Comparison of ENCODE assay signal across 9 mouse cellular contexts in the genomic region with DNA sequence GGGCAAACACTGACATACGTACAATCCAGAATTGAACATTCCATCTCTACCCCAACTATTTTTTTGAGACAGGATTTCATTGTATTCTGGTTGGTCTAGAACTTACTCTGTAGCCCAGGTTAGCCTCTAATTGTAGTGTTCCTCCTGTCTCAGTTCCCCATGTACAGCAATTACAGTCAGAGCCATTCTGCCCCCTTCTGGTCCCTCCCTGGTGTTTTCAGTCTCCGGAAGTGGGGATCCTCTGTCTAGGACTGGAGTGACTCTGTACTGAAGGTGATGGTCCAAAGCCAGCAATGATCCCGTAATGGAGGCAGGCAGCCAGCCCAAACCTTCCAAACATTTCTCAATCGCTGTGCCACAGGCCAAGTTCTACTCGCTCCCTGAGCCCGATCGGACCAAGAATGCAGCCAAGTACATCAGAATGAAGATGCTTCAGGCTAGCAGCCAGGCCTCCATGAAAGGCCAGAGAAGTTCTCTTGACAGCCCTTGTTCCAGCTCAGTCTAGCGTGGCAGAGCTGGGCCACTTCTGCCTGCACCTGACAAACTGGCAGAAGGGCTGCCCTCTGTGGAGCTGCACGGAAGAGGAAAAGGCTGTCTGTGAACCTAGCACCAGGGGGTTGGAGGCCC. TPM values are rescaled to one million over a fixed set of nuclear protein-coding genes. Genes with fewer than 3 reads are reported as not detected.
DNase-seq lines count a peak whose midpoint lies in the region; ATAC-seq and TF ChIP-seq lines count a peak whose summit lies in the region.
"Had no signal": no experiment of that assay in that cellular context is flagged by ENCODE, and none has a peak within 500 bp of the region (broad histone marks: within the 10 kb centered on the region; RNA-seq: fewer than 3 reads in every experiment).

No protein-coding gene starts in this region.

- intact Hi-C loops in gastrocnemius, adult 2 months (cut with DNase I): no loop called here

- no peak overlapping the region for H3K4me3 ChIP-seq in kidney, embryonic 14.5 days (ENCODE audit: low read length)
- no peak overlapping the region for H3K4me3 ChIP-seq in gastrocnemius, adult 2 months
- H3K4me3 ChIP-seq in thymus, adult 2 months (ENCODE audit: control insufficient read depth, insufficient read depth, low read length): no peak overlapping the region
- no peak overlapping the region for H3K4me3 ChIP-seq in liver, embryonic 12.5 days
- H3K4me3 ChIP-seq: heart, embryonic 15.5 days had no signal

- H3K27me3 ChIP-seq in kidney, embryonic 14.5 days (ENCODE audit: control insufficient read depth, insufficient read depth, low read length): no peaks in the 10 kb centered on the region
- H3K27me3 ChIP-seq in thymus, adult 2 months (ENCODE audit: control insufficient read depth, insufficient read depth, low read length): no peaks in the 10 kb centered on the region
- no peaks in the 10 kb centered on the region for H3K27me3 ChIP-seq in liver, embryonic 12.5 days (replicated peaks)
- H3K27me3 ChIP-seq: heart, embryonic 15.5 days had no signal

- no peak overlapping the region for H3K4me2 ChIP-seq in kidney, embryonic 14.5 days (replicated peaks; ENCODE audit: low read depth, low read length)
- H3K4me2 ChIP-seq in liver, embryonic 12.5 days: no peak overlapping the region
- H3K4me2 ChIP-seq: heart, embryonic 15.5 days had no signal

- no peaks in the 10 kb centered on the region for H3K9me3 ChIP-seq in kidney, embryonic 14.5 days (ENCODE audit: control insufficient read depth, low read length)
- H3K9me3 ChIP-seq in liver, embryonic 12.5 days (replicated peaks): no peaks in the 10 kb centered on the region
- H3K9me3 ChIP-seq: heart, embryonic 15.5 days had no signal

- DNase-seq in kidney, adult 18-20 months: peak; percentile 83
- DNase-seq in adrenal gland, postnatal 25 days: peak; percentile 58
- DNase-seq in gastrocnemius, adult 2 months: peak; percentile 88
- DNase-seq in kidney, postnatal 36 days: peak; percentile 86 to 91
- peak; percentile 65 for DNase-seq in ovary, postnatal 14 days (ENCODE audit: low spot score)
- DNase-seq in thymus, adult 2 months: no peak

- no peak for TF ChIP-seq POLR2A in thymus, adult 2 months (IDR thresholded peaks at IDR 0.05; ENCODE audit: control insufficient read depth, extremely low read depth, insufficient read depth, low read length, poor library complexity)

- no peak overlapping the region for H3K27ac ChIP-seq in kidney, embryonic 14.5 days (ENCODE audit: low read depth, low read length)
- H3K27ac ChIP-seq in gastrocnemius, adult 2 months: peak overlapping the region; percentile 74
- no peak overlapping the region for H3K27ac ChIP-seq in thymus, adult 2 months (ENCODE audit: control insufficient read depth, insufficient read depth, low read length)
- H3K27ac ChIP-seq in liver, embryonic 12.5 days: no peak overlapping the region
- H3K27ac ChIP-seq: heart, embryonic 15.5 days had no signal

- H3K9ac ChIP-seq in kidney, embryonic 14.5 days (ENCODE audit: low read depth, low read length): no peak overlapping the region
- H3K9ac ChIP-seq in liver, embryonic 12.5 days: no peak overlapping the region
- H3K9ac ChIP-seq: heart, embryonic 15.5 days had no signal

- ATAC-seq in kidney, embryonic 14.5 days (ENCODE audit: low FRiP score, low TSS enrichment): no peak
- no peak for ATAC-seq in liver, embryonic 12.5 days

- H3K36me3 ChIP-seq in kidney, embryonic 14.5 days (ENCODE audit: control insufficient read depth, insufficient read depth, low read length): no peaks in the 10 kb centered on the region
- no peaks in the 10 kb centered on the region for H3K36me3 ChIP-seq in thymus, adult 2 months (ENCODE audit: control insufficient read depth, insufficient read depth, low read length)
- H3K36me3 ChIP-seq in liver, embryonic 12.5 days: no peaks in the 10 kb centered on the region
- H3K36me3 ChIP-seq: heart, embryonic 15.5 days had no signal

- TF ChIP-seq CTCF in gastrocnemius, adult 2 months (IDR thresholded peaks at IDR 0.05): peak; percentile 32; the same call in 1 of the 2 replicates
- TF ChIP-seq CTCF in thymus, adult 2 months (IDR thresholded peaks at IDR 0.05; ENCODE audit: borderline replicate concordance, control insufficient read depth, extremely low read depth, insufficient read depth, low read length, poor library complexity): no peak

- peaks cover 6% of the 10 kb centered on the region for H3K4me1 ChIP-seq in kidney, embryonic 14.5 days (ENCODE audit: control insufficient read depth, insufficient read depth, low read length)
- peaks cover 24% of the 10 kb centered on the region for H3K4me1 ChIP-seq in thymus, adult 2 months (replicated peaks; ENCODE audit: control insufficient read depth, insufficient read depth, low read length)
- H3K4me1 ChIP-seq in liver, embryonic 12.5 days: peaks cover 49% of the 10 kb centered on the region

- WGBS in kidney, embryonic 14.5 days: 86% methylated on average over 9 of the region's 9 CpGs
- 87% methylated on average over 9 of the region's 9 CpGs for WGBS in thymus, adult 2 months
- 83% methylated on average over 9 of the region's 9 CpGs for WGBS in liver, embryonic 12.5 days (ENCODE audit: insufficient replicate concordance)

RNA-seq across cellular contexts. Expression of gene Gpd1l, which starts 3.2 kb away (rescaled TPM):
- polyA plus RNA-seq in kidney, embryonic 14.5 days (2014; fragmentation: Nextera tagmentation; extraction: Ambion mirVana): 6.6 and 15.2 TPM in 2 replicates
- total RNA-seq in adrenal gland, postnatal 25 days (2021): 43.4 and 61.7 TPM in 2 replicates
- total RNA-seq in gastrocnemius, adult 2 months (2021): 10 to 100 TPM; 16.4 to 22.3 TPM
- 22.0 TPM in 2 replicates for polyA plus RNA-seq in thymus, adult 2 months (2012; rRNA removed)
- polyA plus RNA-seq in liver, embryonic 12.5 days (2016; fragmentation: Nextera tagmentation; extraction: Ambion mirVana): 10.5 and 10.9 TPM in 2 replicates

RNA-seq across cellular contexts. Expression of gene Osbpl10, which starts 47.8 kb away (rescaled TPM):
- polyA plus RNA-seq in kidney, embryonic 14.5 days (2014; fragmentation: Nextera tagmentation; extraction: Ambion mirVana): 2.1 and 2.6 TPM in 2 replicates
- total RNA-seq in adrenal gland, postnatal 25 days (2021): 5.3 and 7.7 TPM in 2 replicates
- 1 to 10 TPM; 2.0 to 3.7 TPM for total RNA-seq in gastrocnemius, adult 2 months (2021)
- polyA plus RNA-seq in thymus, adult 2 months (2012; rRNA removed): 10.3 and 11.4 TPM in 2 replicates
- 0.55 and 0.63 TPM in 2 replicates for polyA plus RNA-seq in liver, embryonic 12.5 days (2016; fragmentation: Nextera tagmentation; extraction: Ambion mirVana)

RNA-seq across cellular contexts. Expression of gene Rps27rt, which starts 52.0 kb away (rescaled TPM):
- polyA plus RNA-seq in kidney, embryonic 14.5 days (2014; fragmentation: Nextera tagmentation; extraction: Ambion mirVana): 479 and 639 TPM in 2 replicates
- 41.2 and 182 TPM in 2 replicates for total RNA-seq in adrenal gland, postnatal 25 days (2021)
- 10 to 100 TPM; 34.1 to 35.4 TPM for total RNA-seq in gastrocnemius, adult 2 months (2021)
- 57.0 and 85.5 TPM in 2 replicates for polyA plus RNA-seq in thymus, adult 2 months (2012; rRNA removed)
- polyA plus RNA-seq in liver, embryonic 12.5 days (2016; fragmentation: Nextera tagmentation; extraction: Ambion mirVana): 275 and 335 TPM in 2 replicates
